Mouse (Mus musculus) brain, embryonic 14.5 days (tissue): ENCODE data around the gene Fa2h.

Experiments used
- CTCF ChIP-seq: fragments of 200-500 bp; IDR thresholded peaks from 2 replicates; pipeline ENCODE4 v1.5.1; 2012; ENCODE audit warnings: inconsistent platforms, mild to moderate bottlenecking, moderate library complexity, borderline replicate concordance; ENCODE audit not compliant: insufficient read depth, insufficient read length; ENCODE audit errors: extremely low read depth
- POLR2A ChIP-seq: fragments of 200-500 bp; IDR thresholded peaks from 2 replicates; pipeline ENCODE4 v1.6.1; 2012; ENCODE audit warnings: mild to moderate bottlenecking, inconsistent platforms, borderline replicate concordance; ENCODE audit not compliant: poor library complexity, insufficient read depth, insufficient read length, severe bottlenecking; ENCODE audit errors: extremely low read depth

- TF ChIP-seq POLR2A = no peak
- TF ChIP-seq CTCF = no peak
These were observed 43.0 kb downstream of the Fa2h start for GRCm38 (mm10) chr8:111350577-111350976.
